Mouse (Mus musculus): ENCODE measurements around the gene Zfp599. TPM values are rescaled to one million over a fixed set of nuclear protein-coding genes. Genes with fewer than 3 reads are reported as not detected.

The Zfp599 gene
- total and polyA plus RNA-seq, 2 experiments from 2014 or later, result 1.5 to 1.7 TPM

DNA sequence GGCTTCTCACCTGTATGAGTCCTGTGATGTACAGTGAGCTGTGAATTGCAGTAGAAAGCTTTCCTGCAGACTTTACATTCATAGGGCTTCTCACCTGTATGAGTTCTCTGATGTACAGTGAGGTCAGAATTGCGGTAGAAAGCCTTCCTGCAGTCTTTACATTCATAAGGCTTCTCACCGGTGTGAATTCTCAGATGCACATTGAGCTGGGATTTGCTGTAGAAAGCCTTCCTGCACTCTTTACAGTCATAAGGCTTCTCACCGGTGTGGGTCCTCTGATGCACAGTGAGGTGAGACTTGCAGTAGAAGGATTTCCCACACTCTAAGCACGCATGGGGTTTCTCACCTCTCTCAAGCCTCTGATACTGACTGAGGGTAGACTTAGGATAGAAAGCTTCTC, 19.0 kb upstream of the Zfp599 start:
- H3K4me1 ChIP-seq (ENCODE audit: control insufficient read depth, insufficient read depth), result no peaks in the 10 kb centered on the region
- H3K27me3 ChIP-seq (ENCODE audit: control insufficient read depth, insufficient read depth, low read length), result no peaks in the 10 kb centered on the region
- no peak for DNase-seq (ENCODE audit: low spot score)
- WGBS, result 94% methylated on average over 4 of the region's 4 CpGs
- H3K27ac ChIP-seq (ENCODE audit: low read depth), result no peak overlapping the region
- H3K4me2 ChIP-seq (ENCODE audit: low read depth, low read length), result no peak overlapping the region
- H3K9me3 ChIP-seq (replicated peaks; ENCODE audit: control insufficient read depth, low read length), result peaks cover 72% of the 10 kb centered on the region
- H3K36me3 ChIP-seq (replicated peaks; ENCODE audit: control insufficient read depth, insufficient read depth, low read length), result peaks cover 74% of the 10 kb centered on the region
- H3K9ac ChIP-seq (replicated peaks; ENCODE audit: low read depth, low read length), result no peak overlapping the region
- TF ChIP-seq EP300 (IDR thresholded peaks at IDR 0.05; ENCODE audit: low read depth) (no peak), CTCF (IDR thresholded peaks at IDR 0.05; ENCODE audit: low read depth) (no peak)
- ATAC-seq (ENCODE audit: insufficient read depth, low read depth), result no peak
- H3K4me3 ChIP-seq (ENCODE audit: low read depth, low read length), result no peak overlapping the region

DNA sequence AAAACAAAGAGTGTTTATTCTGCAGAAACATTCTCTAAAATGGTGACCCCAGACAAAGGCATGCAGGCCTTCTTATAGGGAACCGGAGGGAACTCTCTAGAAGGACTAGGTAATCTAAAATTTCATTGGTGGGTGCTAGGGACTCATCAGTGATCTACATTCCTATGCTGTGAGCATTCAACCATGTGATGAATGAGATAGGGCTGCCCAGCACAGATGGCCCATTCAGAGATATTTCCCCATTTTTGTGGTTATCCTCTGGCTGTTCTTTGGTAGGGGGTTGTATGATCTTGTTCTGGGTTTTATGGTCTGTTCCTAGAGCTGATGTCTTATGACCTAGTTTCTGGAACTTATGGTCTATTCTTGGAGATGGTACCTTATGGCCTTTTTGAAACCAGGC, 9.2 kb upstream of the Zfp599 start:
- 86% methylated on average over 1 of the region's 1 CpGs for WGBS
- no peak overlapping the region for H3K9ac ChIP-seq (replicated peaks; ENCODE audit: low read depth, low read length)
- DNase-seq (ENCODE audit: low spot score) (no peak), ATAC-seq (ENCODE audit: insufficient read depth, low read depth) (no peak)
- no peaks in the 10 kb centered on the region for H3K27me3 ChIP-seq (ENCODE audit: control insufficient read depth, insufficient read depth, low read length)
- no peak overlapping the region for H3K4me3 ChIP-seq (ENCODE audit: low read depth, low read length)
- peaks cover 4% of the 10 kb centered on the region; the same call in 1 of the 2 replicates for H3K9me3 ChIP-seq (replicated peaks; ENCODE audit: control insufficient read depth, low read length)
- 0 out of 2 replicates have a peak, but pooled peaks cover 6% of the 10 kb centered on the region for H3K36me3 ChIP-seq (replicated peaks; ENCODE audit: control insufficient read depth, insufficient read depth, low read length)
- TF ChIP-seq CTCF (IDR thresholded peaks at IDR 0.05; ENCODE audit: low read depth) (no peak), EP300 (IDR thresholded peaks at IDR 0.05; ENCODE audit: low read depth) (no peak)
- H3K4me2 ChIP-seq (ENCODE audit: low read depth, low read length), result no peak overlapping the region
- no peaks in the 10 kb centered on the region for H3K4me1 ChIP-seq (ENCODE audit: control insufficient read depth, insufficient read depth)
- no peak overlapping the region for H3K27ac ChIP-seq (ENCODE audit: low read depth)

DNA sequence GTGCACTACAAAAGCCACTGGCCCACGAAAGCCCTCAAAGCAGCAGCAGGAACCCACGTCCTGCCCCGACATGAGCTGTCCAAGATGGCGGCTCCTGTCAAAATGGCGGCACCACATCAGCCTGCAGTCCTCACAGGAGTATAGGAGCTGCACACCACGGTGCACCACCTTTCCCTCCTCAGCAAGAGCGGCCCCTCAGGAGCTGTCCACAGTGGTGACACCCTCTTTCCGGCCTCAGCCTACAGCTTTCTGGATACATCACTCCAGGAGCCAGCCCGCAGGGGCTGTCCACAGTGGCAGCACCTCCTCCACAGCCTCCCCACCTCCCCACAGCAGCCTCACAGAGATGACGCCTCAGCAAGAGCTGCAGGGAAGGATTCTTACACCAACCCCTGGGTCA, 2.9 kb upstream of the Zfp599 start:
- Histone ChIP-seq H3K27me3 (ENCODE audit: control insufficient read depth, insufficient read depth, low read length) (no peaks in the 10 kb centered on the region), H3K9me3 (replicated peaks; ENCODE audit: control insufficient read depth, low read length) (peaks cover 4% of the 10 kb centered on the region; the same call in 1 of the 2 replicates), H3K9ac (replicated peaks; ENCODE audit: low read depth, low read length) (no peak overlapping the region), H3K27ac (ENCODE audit: low read depth) (no peak overlapping the region), H3K4me2 (ENCODE audit: low read depth, low read length) (no peak overlapping the region), H3K36me3 (replicated peaks; ENCODE audit: control insufficient read depth, insufficient read depth, low read length) (no peaks in the 10 kb centered on the region), H3K4me1 (ENCODE audit: control insufficient read depth, insufficient read depth) (no peaks in the 10 kb centered on the region; the same call in 1 of the 2 replicates), H3K4me3 (ENCODE audit: low read depth, low read length) (no peak overlapping the region)
- ATAC-seq (ENCODE audit: insufficient read depth, low read depth), result no peak
- 79% methylated on average over 10 of the region's 10 CpGs for WGBS
- DNase-seq (ENCODE audit: low spot score), result no peak
- TF ChIP-seq CTCF (IDR thresholded peaks at IDR 0.05; ENCODE audit: low read depth) (no peak), EP300 (IDR thresholded peaks at IDR 0.05; ENCODE audit: low read depth) (no peak)

DNA sequence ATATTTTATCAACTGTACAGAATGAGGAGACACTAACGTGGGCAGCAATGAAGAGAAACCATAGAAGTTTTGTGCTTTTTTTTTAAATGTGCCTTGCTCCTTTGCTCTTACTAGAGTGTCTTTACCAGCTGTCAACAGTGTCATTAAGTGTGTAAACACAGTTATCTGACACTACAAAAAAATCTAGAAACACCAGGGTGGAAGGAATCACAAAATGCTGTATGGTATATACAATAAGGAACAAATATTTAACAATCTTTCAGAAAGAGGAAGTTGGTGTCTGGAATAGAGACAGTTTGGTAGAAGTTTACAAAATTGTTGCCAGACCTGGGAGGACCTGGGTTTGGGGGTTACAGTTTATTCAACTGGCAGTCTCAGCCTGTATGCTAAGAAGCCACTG, 1.9 kb upstream of the Zfp599 start:
- no peak overlapping the region for H3K4me2 ChIP-seq (ENCODE audit: low read depth, low read length)
- 71% methylated on average over 1 of the region's 1 CpGs for WGBS
- no peaks in the 10 kb centered on the region; the same call in 1 of the 2 replicates for H3K4me1 ChIP-seq (ENCODE audit: control insufficient read depth, insufficient read depth)
- H3K27ac ChIP-seq (ENCODE audit: low read depth), result no peak overlapping the region
- no peak for TF ChIP-seq EP300 (IDR thresholded peaks at IDR 0.05; ENCODE audit: low read depth)
- no peak for TF ChIP-seq CTCF (IDR thresholded peaks at IDR 0.05; ENCODE audit: low read depth)
- peaks cover 4% of the 10 kb centered on the region; the same call in 1 of the 2 replicates for H3K9me3 ChIP-seq (replicated peaks; ENCODE audit: control insufficient read depth, low read length)
- H3K9ac ChIP-seq (replicated peaks; ENCODE audit: low read depth, low read length), result no peak overlapping the region
- no peak overlapping the region for H3K4me3 ChIP-seq (ENCODE audit: low read depth, low read length)
- no peaks in the 10 kb centered on the region for H3K27me3 ChIP-seq (ENCODE audit: control insufficient read depth, insufficient read depth, low read length)
- ATAC-seq (ENCODE audit: insufficient read depth, low read depth) (no peak), DNase-seq (ENCODE audit: low spot score) (no peak)
- no peaks in the 10 kb centered on the region for H3K36me3 ChIP-seq (replicated peaks; ENCODE audit: control insufficient read depth, insufficient read depth, low read length)

DNA sequence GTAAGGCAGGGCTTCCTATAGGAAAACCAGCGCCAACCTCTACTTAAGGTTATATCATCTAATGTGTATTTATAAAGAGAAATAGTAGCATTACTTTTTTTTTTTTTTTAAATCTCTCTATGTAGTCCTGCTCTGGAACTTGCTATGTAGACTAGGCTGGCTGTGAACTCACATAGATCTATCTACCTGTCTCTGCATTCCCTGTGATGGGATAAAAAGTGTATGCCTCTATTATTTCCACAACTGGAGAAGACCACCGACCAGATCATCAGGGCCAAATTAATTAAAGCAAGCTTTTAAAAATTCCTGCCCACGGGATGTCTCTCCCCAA, 362 bp upstream of the Zfp599 start:
- Histone ChIP-seq H3K36me3 (replicated peaks; ENCODE audit: control insufficient read depth, insufficient read depth, low read length) (0 out of 2 replicates have a peak, but pooled peaks cover 7% of the 10 kb centered on the region), H3K4me3 (ENCODE audit: low read depth, low read length) (peak overlapping the region; percentile 55), H3K27me3 (ENCODE audit: control insufficient read depth, insufficient read depth, low read length) (no peaks in the 10 kb centered on the region), H3K27ac (ENCODE audit: low read depth) (no peak overlapping the region), H3K4me1 (ENCODE audit: control insufficient read depth, insufficient read depth) (no peaks in the 10 kb centered on the region; the same call in 1 of the 2 replicates), H3K9ac (replicated peaks; ENCODE audit: low read depth, low read length) (no peak overlapping the region), H3K4me2 (ENCODE audit: low read depth, low read length) (peak overlapping the region; percentile 66), H3K9me3 (replicated peaks; ENCODE audit: control insufficient read depth, low read length) (peaks cover 7% of the 10 kb centered on the region)
- TF ChIP-seq CTCF (IDR thresholded peaks at IDR 0.05; ENCODE audit: low read depth) (no peak), EP300 (IDR thresholded peaks at IDR 0.05; ENCODE audit: low read depth) (no peak)
- WGBS, result 28% methylated on average over 3 of the region's 3 CpGs
- DNase-seq (ENCODE audit: low spot score) (no peak), ATAC-seq (ENCODE audit: insufficient read depth, low read depth) (no peak)

DNA sequence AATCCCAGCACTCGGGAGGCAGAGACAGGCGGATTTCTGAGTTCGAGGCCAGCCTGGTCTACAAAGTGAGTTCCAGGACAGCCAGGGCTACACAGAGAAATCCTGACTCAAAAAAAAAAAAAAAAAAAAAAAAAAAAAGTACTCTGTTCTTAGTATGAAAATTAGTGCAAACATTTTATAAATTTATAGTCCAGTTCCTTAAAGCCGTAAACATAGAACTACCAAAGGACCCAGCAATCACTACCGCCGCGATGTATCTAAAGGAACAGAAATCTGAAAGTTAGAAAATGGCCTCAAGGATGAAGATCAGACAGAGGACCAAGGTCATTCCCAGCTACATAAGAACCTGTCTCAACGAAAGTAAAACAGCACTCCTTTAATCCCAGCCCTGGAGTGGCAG, 911 bp downstream of the Zfp599 start:
- 82% methylated on average over 8 of the region's 8 CpGs for WGBS
- H3K4me2 ChIP-seq (ENCODE audit: low read depth, low read length), result peak overlapping the region; percentile 66
- H3K27ac ChIP-seq (ENCODE audit: low read depth), result 0 out of 2 replicates have a peak overlapping the region, but pooled peaks have one; percentile 18

More for the DNA sequence above, 911 bp downstream of the Zfp599 start:
- H3K9me3 ChIP-seq (replicated peaks; ENCODE audit: control insufficient read depth, low read length), result peaks cover 9% of the 10 kb centered on the region
- no peaks in the 10 kb centered on the region; the same call in 1 of the 2 replicates for H3K4me1 ChIP-seq (ENCODE audit: control insufficient read depth, insufficient read depth)
- peaks cover 13% of the 10 kb centered on the region; the same call in 1 of the 2 replicates for H3K36me3 ChIP-seq (replicated peaks; ENCODE audit: control insufficient read depth, insufficient read depth, low read length)
- no peak for ATAC-seq (ENCODE audit: insufficient read depth, low read depth)
- no peaks in the 10 kb centered on the region for H3K27me3 ChIP-seq (ENCODE audit: control insufficient read depth, insufficient read depth, low read length)
- DNase-seq (ENCODE audit: low spot score), result no peak
- peak overlapping the region; percentile 55 for H3K4me3 ChIP-seq (ENCODE audit: low read depth, low read length)
- H3K9ac ChIP-seq (replicated peaks; ENCODE audit: low read depth, low read length), result peak overlapping the region; percentile 63
- TF ChIP-seq CTCF (IDR thresholded peaks at IDR 0.05; ENCODE audit: low read depth), result no peak
- no peak for TF ChIP-seq EP300 (IDR thresholded peaks at IDR 0.05; ENCODE audit: low read depth)
